Mouse (Mus musculus) CD4-positive, CD25-positive, alpha-beta regulatory T cell (primary cell): ENCODE results near the gene Hacd1. TPM values are rescaled to one million over a fixed set of nuclear protein-coding genes. Genes with fewer than 3 reads are reported as not detected.

Source experiments
- polyA plus RNA-seq: library from polyadenylated mRNA; unstranded; fragments of 100-300 nt; shearing (Covaris generic); gene quantifications from one replicate; pipeline ENCODE4 v1.2.1, GENCODE M21; 2017

Gene Hacd1
- not detected for polyA plus RNA-seq

DNA sequence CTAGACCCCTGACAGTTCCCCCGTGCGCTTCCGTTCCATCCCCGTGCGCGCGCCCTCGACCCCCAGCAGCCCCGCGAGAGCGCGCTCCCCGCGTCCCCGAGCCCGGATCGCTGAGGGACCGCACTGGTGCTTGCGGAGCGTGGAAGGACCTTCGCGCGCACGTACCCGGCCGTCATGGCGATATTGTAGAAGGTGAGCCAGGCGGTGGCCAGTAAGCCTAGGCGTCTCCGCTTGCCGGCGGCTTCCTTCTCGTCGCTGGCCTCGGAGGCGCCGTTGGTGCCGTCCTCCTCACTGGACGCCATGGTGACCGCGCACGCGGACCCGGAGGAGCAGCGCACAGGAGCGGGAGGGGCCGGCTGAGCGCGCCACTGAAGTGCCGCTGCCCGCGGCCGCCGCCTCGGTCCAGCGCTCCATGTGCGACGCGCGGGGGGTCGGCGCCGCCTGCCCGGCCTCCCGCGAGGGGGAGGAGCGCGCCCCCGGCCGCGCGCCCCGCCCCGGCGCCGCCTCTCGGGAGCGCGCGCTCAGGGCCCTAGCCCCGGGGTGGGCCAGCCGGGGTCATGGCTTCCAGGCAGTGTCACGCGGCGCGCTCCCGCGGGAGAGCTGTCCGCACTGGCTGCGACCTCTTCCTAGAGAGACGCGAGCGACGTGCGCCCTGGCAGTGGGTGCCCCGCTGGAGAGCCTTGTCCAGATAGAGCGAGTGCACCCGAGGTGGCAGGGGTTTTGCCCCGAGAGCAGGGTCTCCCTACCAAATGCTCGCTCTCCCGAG is at the start of gene Hacd1:
Gene Hacd1, minus strand, starts transcription at position 570 of the 766 bp plus-strand sequence.

GRCm38 (mm10) chr2:14073362-14074220 is 17.7 kb upstream of the Hacd1 start, which contains the start of gene Stam:
Gene Stam (plus strand): TSS chr2:14074098.

Other genes starting within 250 kb of the Hacd1 start
- 38.7 TPM for gene Stam, start 18.0 kb upstream of the Hacd1 start, polyA plus RNA-seq
- gene Tmem236, start 118.4 kb upstream of the Hacd1 start, polyA plus RNA-seq, result not detected
- gene Mrc1, start 173.3 kb upstream of the Hacd1 start, polyA plus RNA-seq, result 0.97 TPM